Mouse (Mus musculus): ENCODE results near the gene Eif2a.

Gene Eif2a

GRCm38 (mm10) chr3:58525652-58526407 lies at the start of gene Eif2a, which contains the start of gene Serp1:
Gene Eif2a, plus strand, starts transcription at chr3:58525821.
Gene Serp1, minus strand, starts transcription at chr3:58525892.
- in situ Hi-C loops (cut with MboI): no loop called here

- in situ Hi-C loops (cut with MboI): loop anchor here (25.0 kb wide), 1 partner anchor 642 kb away; the partner anchor contains the start of gene Pfn2
Measured at GRCm38 (mm10) chr3:58478755-58479455, 46.7 kb upstream of the Eif2a start.

GRCm38 (mm10) chr3:58485883-58486282 lies 39.7 kb upstream of the Eif2a start:
- in situ Hi-C loops (cut with MboI): loop anchor here (25.0 kb wide), 1 partner anchor 649 kb away; the partner anchor contains the start of gene Pfn2

GRCm38 (mm10) chr3:58487121-58487520 lies 38.5 kb upstream of the Eif2a start:
- in situ Hi-C loops (cut with MboI): loop anchor here (25.0 kb wide), 1 partner anchor 650 kb away; the partner anchor contains the start of gene Pfn2

- in situ Hi-C loops (cut with MboI): loop anchor here (25.0 kb wide), 1 partner anchor 651 kb away; the partner anchor contains the start of gene Pfn2
Measured at GRCm38 (mm10) chr3:58487999-58488775, 37.4 kb upstream of the Eif2a start.

GRCm38 (mm10) chr3:58490787-58491186 lies 34.8 kb upstream of the Eif2a start:
- in situ Hi-C loops (cut with MboI): loop anchor here (25.0 kb wide), 1 partner anchor 653 kb away; the partner anchor contains the start of gene Pfn2

GRCm38 (mm10) chr3:58493621-58494020 lies 32.0 kb upstream of the Eif2a start:
- in situ Hi-C loops (cut with MboI): loop anchor here (25.0 kb wide), 1 partner anchor 656 kb away; the partner anchor contains the start of gene Pfn2

- in situ Hi-C loops (cut with MboI): loop anchor here (25.0 kb wide), 3 partner anchors 185 to 560 kb away; partner anchors contain the start of gene Siah2
Measured at GRCm38 (mm10) chr3:58501961-58502360, 23.7 kb upstream of the Eif2a start.

- in situ Hi-C loops (cut with MboI): loop anchor here (25.0 kb wide), 3 partner anchors 183 to 558 kb away; partner anchors contain the start of gene Siah2
Measured at GRCm38 (mm10) chr3:58503720-58504333, 21.8 kb upstream of the Eif2a start.

GRCm38 (mm10) chr3:58504676-58505075 lies 20.9 kb upstream of the Eif2a start:
- in situ Hi-C loops (cut with MboI): loop anchor here (25.0 kb wide), 3 partner anchors 183 to 558 kb away; partner anchors contain the start of gene Siah2

GRCm38 (mm10) chr3:58508020-58508750 lies 17.4 kb upstream of the Eif2a start:
- in situ Hi-C loops (cut with MboI): loop anchor here (25.0 kb wide), 3 partner anchors 179 to 554 kb away; partner anchors contain the start of gene Siah2

GRCm38 (mm10) chr3:58511581-58511980 lies 14.0 kb upstream of the Eif2a start:
- in situ Hi-C loops (cut with MboI): loop anchor here (10.0 to 25.0 kb wide), 4 partner anchors 63 to 551 kb away; partner anchors contain the start of genes Selenot and Siah2

- in situ Hi-C loops (cut with MboI): loop anchor here (10.0 to 25.0 kb wide), 4 partner anchors 62 to 550 kb away; partner anchors contain the start of genes Selenot and Siah2
Measured at GRCm38 (mm10) chr3:58512740-58513139, 12.9 kb upstream of the Eif2a start.

GRCm38 (mm10) chr3:58513483-58513882 lies 12.1 kb upstream of the Eif2a start:
- in situ Hi-C loops (cut with MboI): loop anchor here (10.0 to 25.0 kb wide), 4 partner anchors 61 to 549 kb away; partner anchors contain the start of genes Selenot and Siah2

GRCm38 (mm10) chr3:58515947-58516601 lies 9.5 kb upstream of the Eif2a start:
- in situ Hi-C loops (cut with MboI): loop anchor here (10.0 to 25.0 kb wide), 4 partner anchors 59 to 546 kb away; partner anchors contain the start of genes Selenot and Siah2

GRCm38 (mm10) chr3:58516602-58516976 lies 9.0 kb upstream of the Eif2a start:
- in situ Hi-C loops (cut with MboI): loop anchor here (10.0 to 25.0 kb wide), 4 partner anchors 58 to 546 kb away; partner anchors contain the start of genes Selenot and Siah2

GRCm38 (mm10) chr3:58517258-58517657 lies 8.4 kb upstream of the Eif2a start:
- in situ Hi-C loops (cut with MboI): loop anchor here (10.0 to 25.0 kb wide), 4 partner anchors 58 to 545 kb away; partner anchors contain the start of genes Selenot and Siah2

GRCm38 (mm10) chr3:58517800-58518199 lies 7.8 kb upstream of the Eif2a start:
- in situ Hi-C loops (cut with MboI): loop anchor here (10.0 to 25.0 kb wide), 4 partner anchors 57 to 545 kb away; partner anchors contain the start of genes Selenot and Siah2

GRCm38 (mm10) chr3:58518962-58519361 lies 6.7 kb upstream of the Eif2a start:
- in situ Hi-C loops (cut with MboI): loop anchor here (10.0 to 25.0 kb wide), 4 partner anchors 56 to 543 kb away; partner anchors contain the start of genes Selenot and Siah2

All from mature B cell (primary cell).